Mouse (Mus musculus) liver, embryonic 12.5 days (tissue): Measurements from ENCODE around the gene Dnaaf2. TPM values are rescaled to one million over a fixed set of nuclear protein-coding genes. Genes with fewer than 3 reads are reported as not detected.
"Not testable (repeated sequence)": the region's sequence is repeated elsewhere in the genome, so short reads cannot be mapped to it uniquely, and the experiment has no call there.

Experiments
- ATAC-seq: fragments of 200-750 bp; cut with Nextera tagmentation; 2 replicates; pipeline ENCODE4 v1.8.0; 2017; ENCODE audit warnings: moderate number of reproducible peaks, mild to moderate bottlenecking, moderate library complexity
- H3K27ac ChIP-seq: fragments of 300-500 bp; sonication (generic); 2 replicates; pipeline ENCODE4 v1.5.1; 2016; ENCODE audit warnings: mild to moderate bottlenecking
- H3K27me3 ChIP-seq: fragments of 300-500 bp; sonication (generic); replicated peaks from 2 replicates; pipeline ENCODE4 v1.6.1; 2016; ENCODE audit warnings: mild to moderate bottlenecking, moderate library complexity
- H3K36me3 ChIP-seq: fragments of 300-500 bp; sonication (generic); 2 replicates; pipeline ENCODE4 v1.6.1; 2016; ENCODE audit warnings: mild to moderate bottlenecking, moderate library complexity
- H3K4me1 ChIP-seq: fragments of 300-500 bp; sonication (generic); 2 replicates; pipeline ENCODE4 v1.6.1; 2016
- H3K4me2 ChIP-seq: fragments of 300-500 bp; sonication (generic); 2 replicates; pipeline ENCODE4 v1.6.1; 2016; ENCODE audit warnings: mild to moderate bottlenecking, moderate library complexity
- H3K4me3 ChIP-seq: fragments of 300-500 bp; sonication (generic); 2 replicates; pipeline ENCODE4 v1.5.1; 2016; ENCODE audit warnings: mild to moderate bottlenecking, moderate library complexity
- H3K9ac ChIP-seq: fragments of 300-500 bp; sonication (generic); 2 replicates; pipeline ENCODE4 v1.6.1; 2016; ENCODE audit warnings: mild to moderate bottlenecking, moderate library complexity
- H3K9me3 ChIP-seq: fragments of 300-500 bp; sonication (generic); replicated peaks from 2 replicates; pipeline ENCODE4 v1.6.1; 2016; ENCODE audit warnings: mild to moderate bottlenecking, moderate library complexity
- WGBS: fragments of 180-500 bp; shearing (Covaris S2); methylation state at CpG from one replicate; pipeline ENCODE4 v1.1.7; 2016; ENCODE audit not compliant: insufficient replicate concordance; 5-methylcytosine and 5-hydroxymethylcytosine counted together
- polyA plus RNA-seq: library from polyadenylated mRNA; unstranded; fragments of >200 nt; fragmentation: Nextera tagmentation; extraction: Ambion mirVana; gene quantifications from 2 replicates; pipeline ENCODE4 v1.2.1, GENCODE M21; 2016

The Dnaaf2 gene
- polyA plus RNA-seq, 1 experiment from 2014 or later = 8.9 TPM

GRCm38 (mm10) chr12:69177526-69177925, 20.7 kb downstream of the Dnaaf2 start:
- WGBS = 85% methylated on average over 3 of the region's 3 CpGs
- no peaks in the 10 kb centered on the region for H3K27me3 ChIP-seq
- H3K9ac ChIP-seq = no peak overlapping the region
- peaks cover 13% of the 10 kb centered on the region for H3K4me1 ChIP-seq
- H3K4me2 ChIP-seq = no peak overlapping the region
- H3K9me3 ChIP-seq = no peaks in the 10 kb centered on the region
- no peak for ATAC-seq
- H3K36me3 ChIP-seq = peaks cover 91% of the 10 kb centered on the region
- H3K4me3 ChIP-seq = no peak overlapping the region
- no peak overlapping the region for H3K27ac ChIP-seq

- no peak overlapping the region for H3K27ac ChIP-seq
- H3K9ac ChIP-seq = no peak overlapping the region
- WGBS = 71% methylated on average over 3 of the region's 3 CpGs
- H3K36me3 ChIP-seq = peaks cover 87% of the 10 kb centered on the region
- peaks cover 14% of the 10 kb centered on the region for H3K4me1 ChIP-seq
- H3K9me3 ChIP-seq = no peaks in the 10 kb centered on the region
- ATAC-seq = peak; percentile 44; the same call in 1 of the 2 replicates
- H3K27me3 ChIP-seq = no peaks in the 10 kb centered on the region
- H3K4me2 ChIP-seq = no peak overlapping the region
- no peak overlapping the region for H3K4me3 ChIP-seq
Measured at GRCm38 (mm10) chr12:69175975-69176374, 22.3 kb downstream of the Dnaaf2 start.

- Histone ChIP-seq H3K27me3 (no peaks in the 10 kb centered on the region), H3K4me2 (no peak overlapping the region), H3K36me3 (peaks cover 52% of the 10 kb centered on the region), H3K27ac (no peak overlapping the region), H3K9me3 (no peaks in the 10 kb centered on the region), H3K4me3 (no peak overlapping the region), H3K9ac (no peak overlapping the region; the same call in 1 of the 2 replicates), H3K4me1 (peaks cover 38% of the 10 kb centered on the region)
- ATAC-seq = no peak
- 96% methylated on average over 2 of the region's 2 CpGs for WGBS
Measured at GRCm38 (mm10) chr12:69171307-69171706, 26.9 kb downstream of the Dnaaf2 start.

GRCm38 (mm10) chr12:69168461-69169106, 29.6 kb downstream of the Dnaaf2 start, which contains the start of gene Lrr1:
TSS of gene Lrr1 (plus strand) at chr12:69168814.
- WGBS = under 1% methylated on average over 40 of the region's 40 CpGs
- Histone ChIP-seq H3K27me3 (no peaks in the 10 kb centered on the region), H3K9me3 (no peaks in the 10 kb centered on the region), H3K27ac (peak within 1 kb of the TSS; percentile 79), H3K4me3 (peak within 1 kb of the TSS; percentile 84), H3K4me1 (peaks cover 50% of the 10 kb centered on the region), H3K9ac (peak within 1 kb of the TSS; percentile 78), H3K4me2 (peak within 1 kb of the TSS; percentile 92), H3K36me3 (peaks cover 25% of the 10 kb centered on the region)
- ATAC-seq = peak; percentile 89

GRCm38 (mm10) chr12:69167656-69168460, 30.4 kb downstream of the Dnaaf2 start:
- Histone ChIP-seq H3K9me3 (no peaks in the 10 kb centered on the region), H3K4me1 (peaks cover 50% of the 10 kb centered on the region), H3K27ac (peak overlapping the region; percentile 79), H3K9ac (peak overlapping the region; percentile 78), H3K36me3 (peaks cover 17% of the 10 kb centered on the region), H3K27me3 (no peaks in the 10 kb centered on the region), H3K4me2 (peak overlapping the region; percentile 92), H3K4me3 (peak overlapping the region; percentile 84)
- peak; percentile 9; the same call in 1 of the 2 replicates for ATAC-seq
- WGBS = 7% methylated on average over 18 of the region's 18 CpGs

GRCm38 (mm10) chr12:69166861-69167581, 31.2 kb downstream of the Dnaaf2 start:
- peak overlapping the region; percentile 92; the same call in 1 of the 2 replicates for H3K4me2 ChIP-seq
- H3K4me1 ChIP-seq = peaks cover 50% of the 10 kb centered on the region
- WGBS = 73% methylated on average over 8 of the region's 8 CpGs
- H3K27me3 ChIP-seq, ATAC-seq, H3K4me3 ChIP-seq, H3K27ac ChIP-seq, H3K9ac ChIP-seq, H3K36me3 ChIP-seq, H3K9me3 ChIP-seq: not testable (repeated sequence)

- H3K4me3 ChIP-seq = no peak overlapping the region
- no peaks in the 10 kb centered on the region for H3K9me3 ChIP-seq
- H3K9ac ChIP-seq = 0 out of 2 replicates have a peak overlapping the region, but pooled peaks have one; percentile 14
- no peaks in the 10 kb centered on the region for H3K27me3 ChIP-seq
- no peaks in the 10 kb centered on the region for H3K36me3 ChIP-seq
- no peak overlapping the region for H3K27ac ChIP-seq
- peaks cover 40% of the 10 kb centered on the region for H3K4me1 ChIP-seq
- 18% methylated on average over 3 of the region's 3 CpGs for WGBS
- no peak overlapping the region for H3K4me2 ChIP-seq
- no peak for ATAC-seq
Measured at GRCm38 (mm10) chr12:69164904-69165303, 33.3 kb downstream of the Dnaaf2 start.

GRCm38 (mm10) chr12:69163586-69163985, 34.6 kb downstream of the Dnaaf2 start:
- not testable (repeated sequence) for H3K4me2 ChIP-seq, H3K27me3 ChIP-seq, H3K36me3 ChIP-seq, H3K4me3 ChIP-seq, H3K9me3 ChIP-seq, ATAC-seq, H3K9ac ChIP-seq, H3K27ac ChIP-seq
- peaks cover 37% of the 10 kb centered on the region for H3K4me1 ChIP-seq
- 75% methylated on average over 4 of the region's 4 CpGs for WGBS

- not testable (repeated sequence) for H3K4me3 ChIP-seq, H3K9ac ChIP-seq, H3K9me3 ChIP-seq, H3K4me2 ChIP-seq, H3K27ac ChIP-seq, H3K27me3 ChIP-seq, ATAC-seq
- WGBS = 71% methylated on average over 2 of the region's 2 CpGs
- Histone ChIP-seq H3K4me1 (peaks cover 45% of the 10 kb centered on the region), H3K36me3 (peaks cover 20% of the 10 kb centered on the region)
Measured at GRCm38 (mm10) chr12:69160677-69161076, 37.6 kb downstream of the Dnaaf2 start.

- no peaks in the 10 kb centered on the region for H3K9me3 ChIP-seq
- H3K36me3 ChIP-seq = peaks cover 20% of the 10 kb centered on the region
- peaks cover 34% of the 10 kb centered on the region for H3K4me1 ChIP-seq
- WGBS = 2% methylated on average over 9 of the region's 9 CpGs
- ATAC-seq = no peak
- H3K4me3 ChIP-seq = peak overlapping the region; percentile 33
- no peak overlapping the region for H3K9ac ChIP-seq
- H3K27ac ChIP-seq = 0 out of 2 replicates have a peak overlapping the region, but pooled peaks have one; percentile 65
- H3K4me2 ChIP-seq = peak overlapping the region; percentile 63
- no peaks in the 10 kb centered on the region for H3K27me3 ChIP-seq
Measured at GRCm38 (mm10) chr12:69159578-69159940, 38.7 kb downstream of the Dnaaf2 start.

GRCm38 (mm10) chr12:69158765-69159577, 39.3 kb downstream of the Dnaaf2 start, which contains the start of gene Rps29:
TSS of gene Rps29 (minus strand) at chr12:69159186.
- H3K27me3 ChIP-seq, H3K9me3 ChIP-seq: not testable (repeated sequence)
- H3K4me1 ChIP-seq = peaks cover 28% of the 10 kb centered on the region
- H3K9ac ChIP-seq = peak within 1 kb of the TSS; percentile 89
- peaks cover 20% of the 10 kb centered on the region for H3K36me3 ChIP-seq
- H3K27ac ChIP-seq = peak within 1 kb of the TSS; percentile 96
- peak; percentile 95 for ATAC-seq
- peak within 1 kb of the TSS; percentile 77 for H3K4me3 ChIP-seq
- H3K4me2 ChIP-seq = peak within 1 kb of the TSS; percentile 75
- WGBS = under 1% methylated on average over 63 of the region's 68 CpGs
